ENCODE assay signal across 10 mouse cellular contexts in the genomic region with DNA sequence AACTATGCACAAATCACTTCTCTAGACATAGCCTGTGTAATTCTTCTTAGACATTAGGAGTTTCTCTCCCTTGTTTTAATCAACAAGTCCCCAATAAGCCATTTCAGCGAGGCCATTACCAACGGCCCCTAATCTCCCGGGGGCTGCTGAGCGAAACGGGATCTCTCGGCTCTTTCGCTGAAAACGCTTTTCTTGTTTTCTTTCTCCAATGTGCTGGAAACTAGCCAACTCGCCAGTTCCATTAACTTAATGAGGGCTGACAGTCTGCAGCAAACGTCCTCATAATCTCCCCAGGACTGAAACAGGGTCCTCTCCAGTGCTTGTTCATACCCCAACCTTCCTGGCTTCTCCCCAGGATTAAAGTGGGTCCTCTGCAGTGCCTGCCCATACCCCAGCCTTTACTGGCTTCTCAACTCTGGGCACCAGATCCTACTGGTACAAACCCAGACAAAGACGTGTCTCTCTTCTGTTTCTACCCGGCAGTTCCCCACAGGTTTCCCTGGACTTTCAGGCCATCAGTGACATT.
DNase-seq lines count a peak whose midpoint lies in the region; ATAC-seq lines count a peak whose summit lies in the region.
"Had no signal": no experiment of that assay in that cellular context is flagged by ENCODE, and none has a peak within 500 bp of the region (broad histone marks: within the 10 kb centered on the region; RNA-seq: fewer than 3 reads in every experiment).

No protein-coding gene starts in this region.

- no peak overlapping the region for H3K9ac ChIP-seq in heart, embryonic 11.5 days (ENCODE audit: low read depth, low read length)
- no peak overlapping the region for H3K9ac ChIP-seq in midbrain, embryonic 12.5 days (replicated peaks)
- no peak overlapping the region for H3K9ac ChIP-seq in midbrain, embryonic 15.5 days
- no peak overlapping the region for H3K9ac ChIP-seq in stomach, embryonic 15.5 days

- H3K4me1 ChIP-seq in heart, embryonic 11.5 days (ENCODE audit: control insufficient read depth, insufficient read depth, low read length): peaks cover 25% of the 10 kb centered on the region
- H3K4me1 ChIP-seq in midbrain, embryonic 12.5 days: peaks cover 20% of the 10 kb centered on the region
- H3K4me1 ChIP-seq in midbrain, embryonic 15.5 days: peaks cover 16% of the 10 kb centered on the region
- H3K4me1 ChIP-seq in stomach, embryonic 15.5 days: peaks cover 20% of the 10 kb centered on the region

- no peak overlapping the region for H3K27ac ChIP-seq in heart, embryonic 11.5 days (ENCODE audit: low read depth, low read length)
- 0 out of 2 replicates have a peak overlapping the region, but pooled peaks have one; percentile 8 for H3K27ac ChIP-seq in midbrain, embryonic 12.5 days (replicated peaks)
- H3K27ac ChIP-seq in midbrain, embryonic 15.5 days: no peak overlapping the region
- H3K27ac ChIP-seq in stomach, embryonic 15.5 days: 0 out of 2 replicates have a peak overlapping the region, but pooled peaks have one; percentile 28

- 32% methylated on average over 12 of the region's 12 CpGs for WGBS in heart, embryonic 11.5 days (ENCODE audit: insufficient replicate concordance)
- WGBS in midbrain, embryonic 12.5 days: 42% methylated on average over 12 of the region's 12 CpGs
- WGBS in midbrain, embryonic 15.5 days: 18% methylated on average over 12 of the region's 12 CpGs
- WGBS in stomach, embryonic 15.5 days: 28% methylated on average over 12 of the region's 12 CpGs

- no peaks in the 10 kb centered on the region for H3K9me3 ChIP-seq in heart, embryonic 11.5 days (replicated peaks; ENCODE audit: control insufficient read depth, low read length)
- H3K9me3 ChIP-seq in midbrain, embryonic 12.5 days: no peaks in the 10 kb centered on the region
- no peaks in the 10 kb centered on the region for H3K9me3 ChIP-seq in midbrain, embryonic 15.5 days
- H3K9me3 ChIP-seq in stomach, embryonic 15.5 days: no peaks in the 10 kb centered on the region

- no peak for ATAC-seq in heart, embryonic 11.5 days (replicated peaks; ENCODE audit: insufficient number of reproducible peaks, low FRiP score, low TSS enrichment)
- no peak for ATAC-seq in midbrain, embryonic 12.5 days (ENCODE audit: low FRiP score, low read depth)
- ATAC-seq in midbrain, embryonic 15.5 days (replicated peaks): no peak
- ATAC-seq in stomach, embryonic 15.5 days (ENCODE audit: insufficient read depth, low FRiP score, low read depth): no peak
- ATAC-seq in CD4-positive, CD25-positive, alpha-beta regulatory T cell, adult 4 months: no peak
- ATAC-seq in megakaryocyte-erythroid progenitor cell, adult 5-6 weeks (replicated peaks; ENCODE audit: low FRiP score, low TSS enrichment, poor library complexity, severe bottlenecking): no peak

- no peak overlapping the region for H3K4me3 ChIP-seq in heart, embryonic 11.5 days (ENCODE audit: low read depth, low read length)
- H3K4me3 ChIP-seq in midbrain, embryonic 12.5 days: no peak overlapping the region
- no peak overlapping the region for H3K4me3 ChIP-seq in midbrain, embryonic 15.5 days
- no peak overlapping the region for H3K4me3 ChIP-seq in stomach, embryonic 15.5 days (replicated peaks)

- no peak for DNase-seq in heart, adult 9 months (ENCODE audit: low spot score in 2 of 2)
- DNase-seq in kidney, postnatal 4 days: peak; percentile 37 to 62
- DNase-seq: cerebellum, adult 9-11 months; gastrocnemius, postnatal 36 days had no signal

- no peaks in the 10 kb centered on the region for H3K36me3 ChIP-seq in heart, embryonic 11.5 days (ENCODE audit: control insufficient read depth, insufficient read depth, low read length)
- no peaks in the 10 kb centered on the region for H3K36me3 ChIP-seq in midbrain, embryonic 12.5 days
- no peaks in the 10 kb centered on the region for H3K36me3 ChIP-seq in midbrain, embryonic 15.5 days (replicated peaks)
- H3K36me3 ChIP-seq in stomach, embryonic 15.5 days: no peaks in the 10 kb centered on the region

- no peaks in the 10 kb centered on the region for H3K27me3 ChIP-seq in heart, embryonic 11.5 days (ENCODE audit: control insufficient read depth, insufficient read depth, low read length)
- H3K27me3 ChIP-seq in midbrain, embryonic 12.5 days: peaks cover 21% of the 10 kb centered on the region
- no peaks in the 10 kb centered on the region for H3K27me3 ChIP-seq in midbrain, embryonic 15.5 days (replicated peaks)
- H3K27me3 ChIP-seq in stomach, embryonic 15.5 days (replicated peaks): no peaks in the 10 kb centered on the region

- peak overlapping the region; percentile 25; the same call in 1 of the 2 replicates for H3K4me2 ChIP-seq in heart, embryonic 11.5 days
- H3K4me2 ChIP-seq in midbrain, embryonic 12.5 days (replicated peaks): 0 out of 2 replicates have a peak overlapping the region, but pooled peaks have one; percentile 6
- no peak overlapping the region for H3K4me2 ChIP-seq in midbrain, embryonic 15.5 days
- H3K4me2 ChIP-seq in stomach, embryonic 15.5 days: no peak overlapping the region

Comparison
In these comparisons a context has a peak if more than half of its experiments do, and no peak if none do; other contexts are left out.
1. H3K27ac ChIP-seq: peak in midbrain, embryonic 12.5 days (single experiment) and stomach, embryonic 15.5 days (single experiment); none in heart, embryonic 11.5 days (single experiment) and midbrain, embryonic 15.5 days (single experiment).
2. H3K4me2 ChIP-seq: peak in heart, embryonic 11.5 days (single experiment) and midbrain, embryonic 12.5 days (single experiment); none in midbrain, embryonic 15.5 days (single experiment) and stomach, embryonic 15.5 days (single experiment).
3. DNase-seq: peak in kidney, postnatal 4 days (2 of 2); none in heart, adult 9 months (0 of 2).